Mouse (Mus musculus) lung, adult 2 months (tissue): ENCODE measurements around the gene Angptl2.

Experiments used
- CTCF ChIP-seq: fragments of 200-500 bp; IDR thresholded peaks from 2 replicates; pipeline ENCODE4 v1.5.1; 2011; ENCODE audit warnings: mild to moderate bottlenecking, low read length, control low read depth; ENCODE audit not compliant: insufficient read depth
- POLR2A ChIP-seq: fragments of 200-500 bp; IDR thresholded peaks from 2 replicates; pipeline ENCODE4 v1.6.1; 2011; ENCODE audit warnings: low read depth, mild to moderate bottlenecking, control low read depth, low read length, borderline replicate concordance; ENCODE audit errors: extremely low read depth

GRCm38 (mm10) chr2:33185258-33185657, 30.6 kb upstream of the Angptl2 start:
- TF ChIP-seq CTCF (peak; percentile 49; the same call in 1 of the 2 replicates), POLR2A (no peak)
